Mouse (Mus musculus): ENCODE results near the gene C030005K15Rik. TPM values are rescaled to one million over a fixed set of nuclear protein-coding genes. Genes with fewer than 3 reads are reported as not detected.
"Not testable (repeated sequence)": the region's sequence is repeated elsewhere in the genome, so short reads cannot be mapped to it uniquely, and the experiment has no call there.

The C030005K15Rik gene
- polyA plus RNA-seq (2014; fragmentation: Nextera tagmentation; extraction: Ambion mirVana), result not detected in 2 replicates

DNA sequence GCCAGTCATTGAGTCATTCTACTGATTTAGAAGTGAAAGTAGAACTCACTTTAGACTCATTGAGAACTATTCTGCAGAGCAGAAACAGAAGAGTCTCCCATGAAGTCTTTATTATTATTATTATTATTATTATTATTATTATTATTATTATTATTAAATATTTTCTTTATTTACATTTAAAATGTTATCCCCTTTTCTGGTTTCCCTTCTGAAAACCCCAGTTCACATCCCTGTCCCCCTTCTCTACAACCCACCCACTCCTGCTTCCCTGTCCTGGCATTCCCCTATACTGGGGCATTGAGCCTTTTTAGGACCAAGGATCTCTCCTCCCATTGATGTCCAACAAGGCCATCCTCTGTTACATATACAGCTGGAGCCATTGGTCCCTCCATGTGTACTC lies at the start of gene C030005K15Rik:
Gene C030005K15Rik (minus strand): TSS at position 101 of the 400 bp plus-strand sequence.
- not testable (repeated sequence) for H3K27me3 ChIP-seq (ENCODE audit: control insufficient read depth, insufficient read depth, low read length); H3K4me1 ChIP-seq (ENCODE audit: control insufficient read depth, insufficient read depth, low read length); H3K27ac ChIP-seq (ENCODE audit: low read depth, low read length); H3K36me3 ChIP-seq (ENCODE audit: control insufficient read depth, insufficient read depth, low read length); ATAC-seq (ENCODE audit: low read depth); H3K9ac ChIP-seq (replicated peaks; ENCODE audit: low read depth, low read length); H3K4me2 ChIP-seq (ENCODE audit: low read depth, low read length); H3K9me3 ChIP-seq (ENCODE audit: control insufficient read depth, low read length); H3K4me3 ChIP-seq (ENCODE audit: low read depth, low read length)

DNA sequence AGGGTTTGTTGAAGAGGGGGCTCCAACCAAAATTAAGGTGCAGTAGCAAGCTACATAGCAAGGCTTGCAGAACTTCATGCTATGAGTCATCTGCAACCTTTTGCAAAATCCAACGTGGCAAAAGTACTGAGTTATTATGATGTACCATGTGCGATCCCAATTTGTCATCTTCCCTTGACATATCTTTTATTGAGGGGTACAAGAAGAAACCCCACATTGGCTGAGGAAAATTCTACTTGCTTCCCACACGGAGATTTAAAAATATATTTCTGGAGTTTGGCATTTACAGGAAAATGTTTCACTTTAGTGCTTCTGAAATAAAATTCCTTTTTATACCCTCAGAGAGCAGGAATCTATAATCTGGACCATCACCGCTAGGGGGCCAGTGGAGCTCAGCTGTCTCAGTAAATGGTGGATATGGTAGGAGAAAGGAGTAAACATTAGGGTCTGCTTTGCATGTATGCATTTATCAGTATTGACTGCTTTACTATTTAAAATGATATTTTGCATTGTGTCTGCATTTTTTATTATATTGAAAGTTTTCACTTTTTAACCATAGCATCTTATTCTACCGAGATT lies 41.7 kb upstream of the C030005K15Rik start:
- Histone ChIP-seq H3K36me3 (ENCODE audit: control insufficient read depth, insufficient read depth, low read length) (no peaks in the 10 kb centered on the region), H3K4me2 (ENCODE audit: low read depth, low read length) (no peak overlapping the region), H3K9ac (replicated peaks; ENCODE audit: low read depth, low read length) (no peak overlapping the region), H3K4me3 (ENCODE audit: low read depth, low read length) (no peak overlapping the region), H3K27me3 (ENCODE audit: control insufficient read depth, insufficient read depth, low read length) (no peaks in the 10 kb centered on the region), H3K4me1 (ENCODE audit: control insufficient read depth, insufficient read depth, low read length) (no peaks in the 10 kb centered on the region), H3K9me3 (ENCODE audit: control insufficient read depth, low read length) (no peaks in the 10 kb centered on the region), H3K27ac (ENCODE audit: low read depth, low read length) (no peak overlapping the region)
- 61% methylated on average over 5 of the region's 5 CpGs for WGBS
- ATAC-seq (ENCODE audit: low read depth), result no peak

DNA sequence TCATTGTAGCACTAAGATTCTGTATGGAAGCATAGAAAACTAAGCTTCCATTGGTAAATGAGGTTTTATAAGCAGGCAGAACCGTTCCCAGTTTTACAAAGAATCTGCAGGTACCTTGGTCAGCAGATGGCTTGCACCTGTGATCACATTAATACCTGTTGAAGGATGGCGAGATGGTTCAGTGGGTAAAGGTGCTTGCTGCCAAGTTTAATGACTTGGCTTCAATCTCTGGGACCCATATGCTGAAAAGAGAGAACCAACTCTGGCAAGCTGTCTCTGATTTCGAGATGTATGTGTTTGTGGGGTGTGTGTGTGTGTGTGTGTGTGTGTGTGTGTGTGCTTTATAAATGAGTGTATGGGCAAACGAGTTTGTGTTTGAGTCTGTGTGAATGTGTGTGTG lies 27.3 kb upstream of the C030005K15Rik start:
- Histone ChIP-seq H3K4me2 (ENCODE audit: low read depth, low read length) (no peak overlapping the region), H3K9ac (replicated peaks; ENCODE audit: low read depth, low read length) (no peak overlapping the region), H3K9me3 (ENCODE audit: control insufficient read depth, low read length) (no peaks in the 10 kb centered on the region), H3K4me3 (ENCODE audit: low read depth, low read length) (no peak overlapping the region), H3K27ac (ENCODE audit: low read depth, low read length) (no peak overlapping the region), H3K27me3 (ENCODE audit: control insufficient read depth, insufficient read depth, low read length) (no peaks in the 10 kb centered on the region), H3K4me1 (ENCODE audit: control insufficient read depth, insufficient read depth, low read length) (no peaks in the 10 kb centered on the region), H3K36me3 (ENCODE audit: control insufficient read depth, insufficient read depth, low read length) (no peaks in the 10 kb centered on the region)
- ATAC-seq (ENCODE audit: low read depth), result no peak
- WGBS, result 82% methylated on average over 4 of the region's 4 CpGs

DNA sequence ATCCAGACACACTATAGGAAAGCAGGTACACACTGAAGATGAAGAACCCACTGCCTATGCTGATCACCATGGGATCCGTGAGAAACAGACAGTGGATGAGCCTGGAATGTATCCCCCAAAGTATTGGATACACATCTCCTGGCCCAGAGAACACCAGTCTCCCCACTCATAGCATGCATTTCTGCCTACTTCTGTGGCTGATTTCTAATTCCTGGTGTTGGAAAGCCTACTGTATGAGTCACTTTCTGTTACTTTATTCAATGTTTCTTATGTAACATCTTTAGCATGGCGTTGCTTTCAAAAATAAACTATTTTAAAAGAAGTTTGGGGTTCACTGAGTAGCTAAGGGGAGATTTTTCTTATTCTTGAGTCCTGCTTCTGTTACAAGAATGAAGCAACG lies 20.7 kb upstream of the C030005K15Rik start:
- H3K9me3 ChIP-seq (ENCODE audit: control insufficient read depth, low read length), result no peaks in the 10 kb centered on the region
- no peak for ATAC-seq (ENCODE audit: low read depth)
- no peaks in the 10 kb centered on the region for H3K27me3 ChIP-seq (ENCODE audit: control insufficient read depth, insufficient read depth, low read length)
- 83% methylated on average over 3 of the region's 3 CpGs for WGBS
- H3K4me2 ChIP-seq (ENCODE audit: low read depth, low read length), result no peak overlapping the region
- no peak overlapping the region for H3K4me3 ChIP-seq (ENCODE audit: low read depth, low read length)
- H3K4me1 ChIP-seq (ENCODE audit: control insufficient read depth, insufficient read depth, low read length), result no peaks in the 10 kb centered on the region
- no peaks in the 10 kb centered on the region for H3K36me3 ChIP-seq (ENCODE audit: control insufficient read depth, insufficient read depth, low read length)
- no peak overlapping the region for H3K27ac ChIP-seq (ENCODE audit: low read depth, low read length)
- H3K9ac ChIP-seq (replicated peaks; ENCODE audit: low read depth, low read length), result no peak overlapping the region

DNA sequence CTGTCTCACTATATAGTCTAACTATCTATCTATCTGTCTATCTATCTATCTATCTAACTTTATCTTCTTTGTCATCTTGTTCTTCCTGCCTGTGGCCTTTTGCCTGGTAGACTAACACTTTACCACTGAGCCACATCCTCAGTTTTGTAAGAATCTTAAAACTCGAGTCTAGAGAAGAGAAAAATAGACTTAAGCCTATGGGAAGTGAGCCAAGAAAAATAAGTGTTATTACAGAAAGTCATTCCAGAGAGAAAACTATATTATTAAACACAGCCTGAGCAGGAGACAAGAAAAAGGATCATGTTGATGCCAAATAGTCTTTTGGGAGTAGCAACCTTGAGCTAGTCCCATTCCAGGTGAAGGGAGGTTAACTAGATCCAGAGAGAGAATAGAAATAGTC lies 626 bp downstream of the C030005K15Rik start:
- WGBS, result 75% methylated on average over 1 of the region's 1 CpGs
- no peaks in the 10 kb centered on the region for H3K9me3 ChIP-seq (ENCODE audit: control insufficient read depth, low read length)
- no peaks in the 10 kb centered on the region for H3K4me1 ChIP-seq (ENCODE audit: control insufficient read depth, insufficient read depth, low read length)
- H3K36me3 ChIP-seq (ENCODE audit: control insufficient read depth, insufficient read depth, low read length), result no peaks in the 10 kb centered on the region
- H3K4me3 ChIP-seq (ENCODE audit: low read depth, low read length), result no peak overlapping the region
- no peak overlapping the region for H3K9ac ChIP-seq (replicated peaks; ENCODE audit: low read depth, low read length)
- ATAC-seq (ENCODE audit: low read depth), result no peak
- H3K4me2 ChIP-seq (ENCODE audit: low read depth, low read length), result no peak overlapping the region
- H3K27me3 ChIP-seq (ENCODE audit: control insufficient read depth, insufficient read depth, low read length), result no peaks in the 10 kb centered on the region
- no peak overlapping the region for H3K27ac ChIP-seq (ENCODE audit: low read depth, low read length)

DNA sequence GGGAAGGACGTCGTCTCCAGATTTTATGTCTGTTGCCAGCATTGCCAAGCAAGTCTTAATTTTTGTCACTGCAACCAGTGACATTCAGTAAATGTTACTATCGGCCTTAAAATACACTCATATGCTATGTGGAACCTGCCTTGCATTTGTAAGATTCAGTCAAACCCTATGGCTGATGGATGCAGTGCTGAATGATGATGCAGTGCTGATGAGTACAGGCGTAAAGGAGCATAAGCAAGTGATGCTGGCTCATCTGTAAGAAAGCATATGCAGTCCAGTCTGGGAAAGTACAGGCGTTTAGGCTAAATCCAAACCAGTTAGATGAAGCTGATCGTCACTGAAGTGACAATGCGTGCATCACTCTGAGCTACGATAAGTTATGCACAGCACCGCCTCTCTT lies 3.8 kb downstream of the C030005K15Rik start:
- Histone ChIP-seq H3K27ac (ENCODE audit: low read depth, low read length) (no peak overlapping the region), H3K9me3 (ENCODE audit: control insufficient read depth, low read length) (no peaks in the 10 kb centered on the region), H3K36me3 (ENCODE audit: control insufficient read depth, insufficient read depth, low read length) (no peaks in the 10 kb centered on the region), H3K4me2 (ENCODE audit: low read depth, low read length) (no peak overlapping the region), H3K27me3 (ENCODE audit: control insufficient read depth, insufficient read depth, low read length) (no peaks in the 10 kb centered on the region), H3K4me1 (ENCODE audit: control insufficient read depth, insufficient read depth, low read length) (no peaks in the 10 kb centered on the region), H3K9ac (replicated peaks; ENCODE audit: low read depth, low read length) (no peak overlapping the region), H3K4me3 (ENCODE audit: low read depth, low read length) (no peak overlapping the region)
- no peak for ATAC-seq (ENCODE audit: low read depth)
- WGBS, result 90% methylated on average over 9 of the region's 9 CpGs

DNA sequence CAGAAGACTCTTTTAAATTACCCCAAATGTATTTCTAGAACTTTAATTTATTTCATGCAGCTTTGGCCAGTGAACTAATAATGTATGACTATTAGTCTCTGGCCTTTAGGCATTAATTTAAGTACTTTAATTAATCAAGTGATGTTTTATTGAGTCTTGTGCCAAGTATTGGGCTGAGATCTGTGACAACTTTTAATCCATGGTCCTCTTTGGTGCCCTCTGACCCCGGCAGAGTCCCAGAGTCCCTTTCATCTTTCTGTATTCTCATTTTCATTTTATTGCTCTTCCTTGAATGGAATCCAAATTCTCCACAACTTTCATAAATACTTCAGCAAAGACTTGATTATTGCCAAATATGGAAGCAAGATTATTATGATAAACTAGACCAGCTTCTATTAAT lies 5.9 kb downstream of the C030005K15Rik start:
- H3K36me3 ChIP-seq (ENCODE audit: control insufficient read depth, insufficient read depth, low read length), result no peaks in the 10 kb centered on the region
- H3K4me2 ChIP-seq (ENCODE audit: low read depth, low read length), result no peak overlapping the region
- 89% methylated on average over 1 of the region's 1 CpGs for WGBS
- H3K9me3 ChIP-seq (ENCODE audit: control insufficient read depth, low read length), result no peaks in the 10 kb centered on the region
- H3K27me3 ChIP-seq (ENCODE audit: control insufficient read depth, insufficient read depth, low read length), result no peaks in the 10 kb centered on the region
- H3K9ac ChIP-seq (replicated peaks; ENCODE audit: low read depth, low read length), result no peak overlapping the region
- H3K27ac ChIP-seq (ENCODE audit: low read depth, low read length), result no peak overlapping the region
- ATAC-seq (ENCODE audit: low read depth), result no peak
- no peak overlapping the region for H3K4me3 ChIP-seq (ENCODE audit: low read depth, low read length)
- H3K4me1 ChIP-seq (ENCODE audit: control insufficient read depth, insufficient read depth, low read length), result no peaks in the 10 kb centered on the region

DNA sequence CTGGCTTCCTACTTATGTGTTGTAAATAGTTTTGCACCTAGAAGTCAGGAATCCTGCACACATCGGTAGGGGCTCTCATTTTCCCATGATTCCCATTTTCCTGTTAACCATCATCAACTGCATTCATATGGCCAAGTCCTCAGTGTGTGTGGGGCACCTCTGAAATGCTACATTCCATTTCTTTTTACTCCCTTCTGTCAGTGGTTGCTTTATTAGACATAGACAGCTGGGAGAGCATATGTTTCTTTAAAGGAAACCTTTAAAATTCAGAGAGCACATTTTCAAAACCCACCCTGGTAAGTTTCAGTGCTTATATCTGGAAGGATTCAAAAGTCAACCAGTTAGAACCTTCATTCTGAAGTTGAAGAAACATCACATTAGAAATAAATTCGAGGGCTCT lies 8.5 kb downstream of the C030005K15Rik start:
- no peak for ATAC-seq (ENCODE audit: low read depth)
- Histone ChIP-seq H3K27ac (ENCODE audit: low read depth, low read length) (no peak overlapping the region), H3K4me3 (ENCODE audit: low read depth, low read length) (no peak overlapping the region), H3K4me1 (ENCODE audit: control insufficient read depth, insufficient read depth, low read length) (no peaks in the 10 kb centered on the region), H3K27me3 (ENCODE audit: control insufficient read depth, insufficient read depth, low read length) (no peaks in the 10 kb centered on the region), H3K9me3 (ENCODE audit: control insufficient read depth, low read length) (no peaks in the 10 kb centered on the region), H3K4me2 (ENCODE audit: low read depth, low read length) (no peak overlapping the region), H3K9ac (replicated peaks; ENCODE audit: low read depth, low read length) (no peak overlapping the region), H3K36me3 (ENCODE audit: control insufficient read depth, insufficient read depth, low read length) (no peaks in the 10 kb centered on the region)
- WGBS, result 83% methylated on average over 2 of the region's 2 CpGs

DNA sequence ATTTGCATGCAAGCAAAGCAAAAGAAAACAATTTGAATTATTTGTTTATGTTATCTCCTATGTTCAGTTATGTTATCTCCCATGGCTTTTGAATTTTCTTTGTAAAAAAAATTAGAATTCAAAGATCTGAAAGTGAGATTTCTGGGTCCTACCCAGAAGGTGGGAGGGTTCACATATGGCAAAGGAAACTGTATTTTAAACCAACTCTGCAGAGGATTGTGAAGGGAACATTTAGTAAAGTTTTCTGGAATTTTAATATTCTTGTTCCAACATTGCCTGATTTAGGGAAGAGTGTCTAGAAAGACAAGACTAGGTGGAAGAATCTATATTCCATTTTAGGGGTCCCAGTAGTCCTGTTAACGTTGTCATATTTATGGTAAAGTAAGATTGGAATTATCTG lies 9.3 kb downstream of the C030005K15Rik start:
- no peak overlapping the region for H3K27ac ChIP-seq (ENCODE audit: low read depth, low read length)
- H3K27me3 ChIP-seq (ENCODE audit: control insufficient read depth, insufficient read depth, low read length), result no peaks in the 10 kb centered on the region
- H3K9ac ChIP-seq (replicated peaks; ENCODE audit: low read depth, low read length), result no peak overlapping the region
- no peaks in the 10 kb centered on the region for H3K4me1 ChIP-seq (ENCODE audit: control insufficient read depth, insufficient read depth, low read length)
- no peaks in the 10 kb centered on the region for H3K9me3 ChIP-seq (ENCODE audit: control insufficient read depth, low read length)
- no peaks in the 10 kb centered on the region for H3K36me3 ChIP-seq (ENCODE audit: control insufficient read depth, insufficient read depth, low read length)
- no peak overlapping the region for H3K4me3 ChIP-seq (ENCODE audit: low read depth, low read length)
- WGBS, result 74% methylated on average over 1 of the region's 1 CpGs
- H3K4me2 ChIP-seq (ENCODE audit: low read depth, low read length), result no peak overlapping the region
- no peak for ATAC-seq (ENCODE audit: low read depth)

Measured in neural tube, embryonic 14.5 days (tissue).